Mouse (Mus musculus) heart, embryonic 16.5 days (tissue): Measurements from ENCODE around the gene Cxcl15. TPM values are rescaled to one million over a fixed set of nuclear protein-coding genes. Genes with fewer than 3 reads are reported as not detected.
A peak's percentile ranks its signal among the peaks of the same experiment; 100 is the strongest.

Source experiments
- ATAC-seq: fragments of 200-750 bp; cut with Nextera tagmentation; replicated peaks from 2 replicates; pipeline ENCODE4 v1.8.0; 2017; ENCODE audit warnings: moderate number of reproducible peaks; ENCODE audit not compliant: insufficient read depth, low FRiP score; ENCODE audit errors: extremely low read depth
- H3K27ac ChIP-seq: fragments of 300-500 bp; sonication (generic); 2 replicates; pipeline ENCODE4 v1.5.1; 2014; ENCODE audit warnings: mild to moderate bottlenecking, low read length, control low read depth, moderate library complexity
- H3K27me3 ChIP-seq: fragments of 300-500 bp; sonication (generic); 2 replicates; pipeline ENCODE4 v1.6.1; 2014; ENCODE audit warnings: low read length, mixed read lengths; ENCODE audit not compliant: control insufficient read depth, insufficient read depth
- H3K36me3 ChIP-seq: fragments of 300-500 bp; sonication (generic); 2 replicates; pipeline ENCODE4 v1.6.1; 2014; ENCODE audit not compliant: control insufficient read depth, insufficient read depth
- H3K4me1 ChIP-seq: fragments of 300-500 bp; sonication (generic); 2 replicates; pipeline ENCODE4 v1.6.1; 2014; ENCODE audit warnings: low read length, mixed read lengths; ENCODE audit not compliant: control insufficient read depth, insufficient read depth
- H3K4me2 ChIP-seq: fragments of 300-500 bp; sonication (generic); 2 replicates; pipeline ENCODE4 v1.6.1; 2014; ENCODE audit warnings: low read depth, mild to moderate bottlenecking, control low read depth, low read length
- H3K4me3 ChIP-seq: fragments of 300-500 bp; sonication (generic); 2 replicates; pipeline ENCODE4 v1.5.1; 2014; ENCODE audit warnings: mild to moderate bottlenecking, control low read depth, low read length
- H3K9ac ChIP-seq: fragments of 300-500 bp; sonication (generic); 2 replicates; pipeline ENCODE4 v1.6.1; 2014; ENCODE audit warnings: low read length, control low read depth
- H3K9me3 ChIP-seq: fragments of 300-500 bp; sonication (generic); replicated peaks from 2 replicates; pipeline ENCODE4 v1.6.1; 2016; ENCODE audit warnings: low read length; ENCODE audit not compliant: control insufficient read depth
- WGBS: fragments of 180-500 bp; shearing (Covaris S2); extraction: QIAGEN DNeasy Blood & Tissue Kit; methylation state at CpG from one replicate; pipeline ENCODE4 v1.1.7; 2014; 5-methylcytosine and 5-hydroxymethylcytosine counted together
- polyA plus RNA-seq: library from polyadenylated mRNA; unstranded; fragments of >200 nt; fragmentation: Nextera tagmentation; extraction: Ambion mirVana; gene quantifications from 2 replicates; pipeline ENCODE4 v1.2.1, GENCODE M21; 2015

Cxcl15 gene
- polyA plus RNA-seq, 1 experiment from 2014 or later: 0.46 TPM

GRCm38 (mm10) chr5:90765821-90766606, 28.3 kb upstream of the Cxcl15 start:
- no peak overlapping the region for H3K27ac ChIP-seq
- no peak overlapping the region for H3K4me3 ChIP-seq
- H3K4me2 ChIP-seq: no peak overlapping the region
- 49% methylated on average over 8 of the region's 8 CpGs for WGBS
- no peaks in the 10 kb centered on the region for H3K36me3 ChIP-seq
- no peak for ATAC-seq
- no peaks in the 10 kb centered on the region for H3K9me3 ChIP-seq
- no peaks in the 10 kb centered on the region for H3K27me3 ChIP-seq
- no peaks in the 10 kb centered on the region for H3K4me1 ChIP-seq
- no peak overlapping the region for H3K9ac ChIP-seq

- H3K36me3 ChIP-seq: no peaks in the 10 kb centered on the region
- H3K4me1 ChIP-seq: 0 out of 2 replicates have a peak, but pooled peaks cover 2% of the 10 kb centered on the region
- no peak within 1 kb of the TSS for H3K27ac ChIP-seq
- 59% methylated on average over 3 of the region's 3 CpGs for WGBS
- H3K9me3 ChIP-seq: no peaks in the 10 kb centered on the region
- no peak within 1 kb of the TSS for H3K4me3 ChIP-seq
- H3K27me3 ChIP-seq: no peaks in the 10 kb centered on the region
- ATAC-seq: no peak
- H3K9ac ChIP-seq: no peak within 1 kb of the TSS
- H3K4me2 ChIP-seq: no peak within 1 kb of the TSS
These were observed 26.1 kb upstream of the Cxcl15 start, which contains the start of gene Ppbp for GRCm38 (mm10) chr5:90768218-90768617. Gene Ppbp, plus strand, starts transcription at chr5:90768518.

- Histone ChIP-seq H3K27ac (no peak overlapping the region), H3K4me1 (0 out of 2 replicates have a peak, but pooled peaks cover 2% of the 10 kb centered on the region), H3K36me3 (no peaks in the 10 kb centered on the region), H3K4me3 (no peak overlapping the region), H3K9ac (no peak overlapping the region), H3K27me3 (no peaks in the 10 kb centered on the region), H3K4me2 (no peak overlapping the region), H3K9me3 (no peaks in the 10 kb centered on the region)
- ATAC-seq: no peak
- 65% methylated on average over 3 of the region's 3 CpGs for WGBS
These were observed 23.0 kb upstream of the Cxcl15 start for GRCm38 (mm10) chr5:90771369-90771768.

GRCm38 (mm10) chr5:90771880-90772653, 22.3 kb upstream of the Cxcl15 start, which contains the start of gene Pf4:
Gene Pf4, plus strand, starts transcription at chr5:90772435.
- H3K4me2 ChIP-seq: peak within 1 kb of the TSS; percentile 33
- peak within 1 kb of the TSS; percentile 43; the same call in 1 of the 2 replicates for H3K27ac ChIP-seq
- H3K9me3 ChIP-seq: no peaks in the 10 kb centered on the region
- no peaks in the 10 kb centered on the region for H3K27me3 ChIP-seq
- WGBS: 47% methylated on average over 16 of the region's 16 CpGs
- no peak within 1 kb of the TSS for H3K9ac ChIP-seq
- H3K4me1 ChIP-seq: 0 out of 2 replicates have a peak, but pooled peaks cover 2% of the 10 kb centered on the region
- H3K36me3 ChIP-seq: no peaks in the 10 kb centered on the region
- peak; percentile 52 for ATAC-seq
- H3K4me3 ChIP-seq: no peak within 1 kb of the TSS

- no peak overlapping the region for H3K9ac ChIP-seq
- ATAC-seq: no peak
- H3K36me3 ChIP-seq: no peaks in the 10 kb centered on the region
- H3K9me3 ChIP-seq: no peaks in the 10 kb centered on the region
- 65% methylated on average over 5 of the region's 5 CpGs for WGBS
- 0 out of 2 replicates have a peak, but pooled peaks cover 2% of the 10 kb centered on the region for H3K4me1 ChIP-seq
- no peak overlapping the region for H3K4me3 ChIP-seq
- no peak overlapping the region for H3K27ac ChIP-seq
- H3K4me2 ChIP-seq: no peak overlapping the region
- no peaks in the 10 kb centered on the region for H3K27me3 ChIP-seq
These were observed 18.8 kb upstream of the Cxcl15 start for GRCm38 (mm10) chr5:90775562-90775961.

- no peak overlapping the region for H3K4me3 ChIP-seq
- no peak overlapping the region for H3K9ac ChIP-seq
- H3K36me3 ChIP-seq: no peaks in the 10 kb centered on the region
- 79% methylated on average over 10 of the region's 10 CpGs for WGBS
- H3K27ac ChIP-seq: no peak overlapping the region
- H3K4me2 ChIP-seq: no peak overlapping the region
- no peaks in the 10 kb centered on the region for H3K4me1 ChIP-seq
- no peaks in the 10 kb centered on the region for H3K27me3 ChIP-seq
- no peak for ATAC-seq
- no peaks in the 10 kb centered on the region for H3K9me3 ChIP-seq
These were observed 16.7 kb upstream of the Cxcl15 start for GRCm38 (mm10) chr5:90777621-90778020.

- Histone ChIP-seq H3K27ac (no peak overlapping the region), H3K4me1 (no peaks in the 10 kb centered on the region), H3K4me3 (no peak overlapping the region), H3K4me2 (no peak overlapping the region), H3K36me3 (no peaks in the 10 kb centered on the region), H3K9ac (no peak overlapping the region), H3K9me3 (no peaks in the 10 kb centered on the region), H3K27me3 (no peaks in the 10 kb centered on the region)
- no peak for ATAC-seq
- whole genome bisulfite sequencing: 65% methylated on average over 6 of the region's 6 CpGs
These were observed 15.5 kb upstream of the Cxcl15 start for GRCm38 (mm10) chr5:90778856-90779255.

- Histone ChIP-seq H3K27ac (no peak overlapping the region), H3K4me3 (no peak overlapping the region), H3K9ac (no peak overlapping the region), H3K36me3 (no peaks in the 10 kb centered on the region), H3K4me1 (peaks cover 3% of the 10 kb centered on the region; the same call in 1 of the 2 replicates), H3K9me3 (no peaks in the 10 kb centered on the region; the same call in 1 of the 2 replicates), H3K4me2 (no peak overlapping the region), H3K27me3 (no peaks in the 10 kb centered on the region)
- no peak for ATAC-seq
- 83% methylated on average over 3 of the region's 3 CpGs for WGBS
These were observed 10.6 kb upstream of the Cxcl15 start for GRCm38 (mm10) chr5:90783697-90784096.
